Mouse (Mus musculus) heart, embryonic 13.5 days (tissue): Measurements from ENCODE around the gene Dpyd. TPM values are rescaled to one million over a fixed set of nuclear protein-coding genes. Genes with fewer than 3 reads are reported as not detected.

Experiments
- ATAC-seq: fragments of 200-750 bp; cut with Nextera tagmentation; 2 replicates; pipeline ENCODE4 v1.8.0; 2017; ENCODE audit warnings: moderate TSS enrichment; ENCODE audit not compliant: insufficient number of reproducible peaks, low FRiP score, low TSS enrichment; ENCODE audit errors: extremely low read depth
- H3K27ac ChIP-seq: fragments of 300-500 bp; sonication (generic); replicated peaks from 2 replicates; pipeline ENCODE4 v1.5.1; 2015; ENCODE audit warnings: moderate library complexity, mild to moderate bottlenecking, inconsistent platforms
- H3K27me3 ChIP-seq: fragments of 300-500 bp; sonication (generic); replicated peaks from 2 replicates; pipeline ENCODE4 v1.6.1; 2015; ENCODE audit warnings: mild to moderate bottlenecking, inconsistent platforms
- H3K36me3 ChIP-seq: fragments of 300-500 bp; sonication (generic); 2 replicates; pipeline ENCODE4 v1.6.1; 2015; ENCODE audit warnings: mild to moderate bottlenecking, inconsistent platforms
- H3K4me1 ChIP-seq: fragments of 300-500 bp; sonication (generic); 2 replicates; pipeline ENCODE4 v1.6.1; 2015; ENCODE audit warnings: inconsistent platforms
- H3K4me2 ChIP-seq: fragments of 300-500 bp; sonication (generic); 2 replicates; pipeline ENCODE4 v1.6.1; 2015; ENCODE audit warnings: inconsistent platforms, mild to moderate bottlenecking, moderate library complexity
- H3K4me3 ChIP-seq: fragments of 300-500 bp; sonication (generic); 2 replicates; pipeline ENCODE4 v1.5.1; 2015; ENCODE audit warnings: moderate library complexity, mild to moderate bottlenecking, inconsistent platforms
- H3K9ac ChIP-seq: fragments of 300-500 bp; sonication (generic); 2 replicates; pipeline ENCODE4 v1.6.1; 2015; ENCODE audit warnings: inconsistent platforms, mild to moderate bottlenecking, moderate library complexity
- H3K9me3 ChIP-seq: fragments of 300-500 bp; sonication (generic); 2 replicates; pipeline ENCODE4 v1.6.1; 2016; ENCODE audit warnings: inconsistent platforms
- WGBS: fragments of 180-500 bp; shearing (Covaris S2); methylation state at CpG from one replicate; pipeline ENCODE4 v1.1.7; 2015; ENCODE audit warnings: mixed read lengths; 5-methylcytosine and 5-hydroxymethylcytosine counted together
- polyA plus RNA-seq: library from polyadenylated mRNA; unstranded; fragments of >200 nt; fragmentation: Nextera tagmentation; extraction: Ambion mirVana; gene quantifications from 2 replicates; pipeline ENCODE4 v1.2.1, GENCODE M21; 2015

The Dpyd gene
- polyA plus RNA-seq, 1 experiment from 2014 or later: 2.1 TPM

DNA sequence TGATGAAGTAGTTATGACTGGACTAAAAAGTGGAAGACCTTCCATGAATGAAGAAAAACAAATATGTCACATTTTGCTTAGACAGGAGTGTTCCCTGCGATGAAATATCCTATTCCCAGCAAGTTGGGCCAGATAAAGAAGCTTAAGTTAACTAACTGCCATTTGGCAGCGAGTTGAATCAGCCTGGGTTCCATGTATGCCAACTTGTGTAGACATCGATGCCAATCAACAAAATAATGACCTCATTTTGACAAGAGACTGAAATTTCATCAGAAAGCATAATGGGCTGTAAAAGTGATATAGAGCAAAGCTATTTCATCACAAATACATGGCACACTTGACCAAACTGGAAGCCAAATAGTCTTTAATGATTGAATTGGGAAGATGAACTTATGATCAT is 681.3 kb downstream of the Dpyd start:
- no peaks in the 10 kb centered on the region for H3K27me3 ChIP-seq
- no peaks in the 10 kb centered on the region for H3K9me3 ChIP-seq
- H3K27ac ChIP-seq: no peak overlapping the region
- H3K4me3 ChIP-seq: no peak overlapping the region
- H3K4me1 ChIP-seq: no peaks in the 10 kb centered on the region
- H3K9ac ChIP-seq: no peak overlapping the region
- WGBS: 71% methylated on average over 3 of the region's 3 CpGs
- H3K36me3 ChIP-seq: no peaks in the 10 kb centered on the region
- no peak overlapping the region for H3K4me2 ChIP-seq
- ATAC-seq: no peak

DNA sequence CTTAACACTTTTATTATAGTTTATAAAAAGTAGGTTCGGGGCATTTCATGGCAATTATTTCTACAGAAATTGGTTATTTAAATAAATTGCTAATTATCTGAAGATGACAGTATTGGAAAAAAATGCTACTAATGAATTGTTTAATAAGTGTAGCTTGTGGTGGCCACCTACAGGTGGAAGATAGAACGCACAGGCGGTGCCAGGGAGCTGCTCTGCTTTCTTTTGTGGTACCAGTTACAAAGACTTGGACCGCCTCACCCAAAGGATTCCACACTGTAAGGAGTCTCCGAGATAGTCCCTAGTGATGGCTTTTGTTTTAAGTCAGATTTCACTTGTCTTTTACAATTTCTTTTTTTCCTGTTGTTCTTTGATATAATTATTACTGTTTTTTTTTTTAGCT is 694.6 kb downstream of the Dpyd start:
- Histone ChIP-seq H3K4me2 (no peak overlapping the region), H3K4me3 (no peak overlapping the region), H3K9ac (no peak overlapping the region), H3K36me3 (no peaks in the 10 kb centered on the region), H3K27me3 (no peaks in the 10 kb centered on the region), H3K4me1 (peaks cover 5% of the 10 kb centered on the region; the same call in 1 of the 2 replicates), H3K9me3 (no peaks in the 10 kb centered on the region), H3K27ac (no peak overlapping the region)
- no peak for ATAC-seq
- WGBS: 47% methylated on average over 5 of the region's 5 CpGs

- H3K36me3 ChIP-seq: no peaks in the 10 kb centered on the region
- no peak overlapping the region for H3K9ac ChIP-seq
- no peak overlapping the region for H3K4me3 ChIP-seq
- H3K27me3 ChIP-seq: no peaks in the 10 kb centered on the region
- no peak for ATAC-seq
- peaks cover 3% of the 10 kb centered on the region; the same call in 1 of the 2 replicates for H3K4me1 ChIP-seq
- no peak overlapping the region for H3K27ac ChIP-seq
- no peaks in the 10 kb centered on the region for H3K9me3 ChIP-seq
- no peak overlapping the region for H3K4me2 ChIP-seq
- 67% methylated on average over 2 of the region's 2 CpGs for WGBS
Observed at GRCm38 (mm10) chr3:119275241-119275640, 713.3 kb downstream of the Dpyd start.

DNA sequence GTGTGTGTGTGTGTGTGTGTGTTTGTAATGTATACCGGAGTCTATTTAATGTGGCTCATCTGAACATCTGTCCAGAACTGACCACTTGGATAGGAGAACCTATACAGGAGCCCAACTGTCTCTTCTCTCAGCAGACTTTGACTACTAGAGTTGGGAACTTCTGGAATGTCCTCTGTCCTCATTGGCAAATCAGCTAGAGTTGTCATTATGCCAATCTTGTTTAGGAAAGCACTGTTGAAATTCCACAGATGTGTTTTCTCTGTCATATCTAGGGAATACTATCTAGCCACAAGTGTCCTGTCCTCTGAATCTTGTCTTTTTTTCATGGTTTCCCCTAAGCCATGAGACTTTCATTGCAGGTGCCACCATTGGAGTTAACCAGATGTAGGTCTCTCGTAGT is 718.7 kb downstream of the Dpyd start:
- Histone ChIP-seq H3K9ac (no peak overlapping the region), H3K4me2 (no peak overlapping the region), H3K9me3 (no peaks in the 10 kb centered on the region), H3K27me3 (no peaks in the 10 kb centered on the region), H3K36me3 (no peaks in the 10 kb centered on the region), H3K4me1 (no peaks in the 10 kb centered on the region), H3K4me3 (no peak overlapping the region), H3K27ac (no peak overlapping the region)
- no peak for ATAC-seq
- WGBS: 86% methylated on average over 2 of the region's 2 CpGs

DNA sequence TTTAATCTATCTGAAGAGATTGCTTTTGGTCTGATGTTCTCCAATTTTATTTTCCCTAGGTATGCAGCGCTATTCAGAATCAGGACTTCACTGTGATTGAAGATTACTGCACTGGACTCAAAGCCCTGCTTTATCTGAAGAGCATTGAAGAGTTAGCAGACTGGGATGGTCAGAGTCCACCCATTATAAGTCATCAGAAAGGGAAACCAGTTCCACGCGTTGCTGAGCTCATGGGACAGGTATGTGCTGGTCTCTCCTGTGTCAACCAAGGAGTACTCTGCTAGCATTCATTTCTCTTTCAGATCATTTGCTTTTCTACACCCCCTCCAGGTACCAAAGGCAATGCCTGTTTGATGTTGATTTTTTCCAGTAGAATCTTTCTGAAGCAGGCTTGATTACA is 752.8 kb downstream of the Dpyd start:
- no peak overlapping the region for H3K4me3 ChIP-seq
- H3K27ac ChIP-seq: no peak overlapping the region
- H3K9ac ChIP-seq: no peak overlapping the region
- H3K4me2 ChIP-seq: no peak overlapping the region
- no peaks in the 10 kb centered on the region for H3K27me3 ChIP-seq
- no peak for ATAC-seq
- H3K36me3 ChIP-seq: no peaks in the 10 kb centered on the region
- H3K9me3 ChIP-seq: no peaks in the 10 kb centered on the region
- WGBS: 67% methylated on average over 3 of the region's 3 CpGs
- no peaks in the 10 kb centered on the region for H3K4me1 ChIP-seq

DNA sequence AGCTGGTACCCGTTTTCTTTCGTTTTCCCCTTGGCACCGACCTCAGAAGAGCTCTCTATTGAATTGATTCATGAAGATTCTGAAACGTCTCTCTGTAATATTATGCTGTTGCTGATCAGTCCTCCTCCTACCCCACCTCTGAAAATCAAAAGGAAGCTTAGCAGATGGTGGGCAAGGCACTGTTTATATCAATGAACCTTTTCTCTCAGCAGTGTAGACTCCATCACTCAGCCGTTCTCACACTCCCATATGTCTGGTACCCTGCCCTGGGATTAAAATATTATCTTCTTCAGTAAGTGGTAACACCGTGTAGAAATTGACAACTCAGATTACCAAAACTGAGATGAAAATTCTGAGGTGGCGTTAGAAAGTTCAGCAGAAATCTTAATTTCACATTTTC is 767.1 kb downstream of the Dpyd start:
- 67% methylated on average over 7 of the region's 7 CpGs for WGBS
- no peak for ATAC-seq
- H3K9me3 ChIP-seq: no peaks in the 10 kb centered on the region
- peaks cover 11% of the 10 kb centered on the region for H3K4me1 ChIP-seq
- no peak overlapping the region for H3K27ac ChIP-seq
- H3K4me2 ChIP-seq: no peak overlapping the region
- no peak overlapping the region for H3K9ac ChIP-seq
- H3K36me3 ChIP-seq: no peaks in the 10 kb centered on the region
- H3K4me3 ChIP-seq: no peak overlapping the region
- no peaks in the 10 kb centered on the region for H3K27me3 ChIP-seq

DNA sequence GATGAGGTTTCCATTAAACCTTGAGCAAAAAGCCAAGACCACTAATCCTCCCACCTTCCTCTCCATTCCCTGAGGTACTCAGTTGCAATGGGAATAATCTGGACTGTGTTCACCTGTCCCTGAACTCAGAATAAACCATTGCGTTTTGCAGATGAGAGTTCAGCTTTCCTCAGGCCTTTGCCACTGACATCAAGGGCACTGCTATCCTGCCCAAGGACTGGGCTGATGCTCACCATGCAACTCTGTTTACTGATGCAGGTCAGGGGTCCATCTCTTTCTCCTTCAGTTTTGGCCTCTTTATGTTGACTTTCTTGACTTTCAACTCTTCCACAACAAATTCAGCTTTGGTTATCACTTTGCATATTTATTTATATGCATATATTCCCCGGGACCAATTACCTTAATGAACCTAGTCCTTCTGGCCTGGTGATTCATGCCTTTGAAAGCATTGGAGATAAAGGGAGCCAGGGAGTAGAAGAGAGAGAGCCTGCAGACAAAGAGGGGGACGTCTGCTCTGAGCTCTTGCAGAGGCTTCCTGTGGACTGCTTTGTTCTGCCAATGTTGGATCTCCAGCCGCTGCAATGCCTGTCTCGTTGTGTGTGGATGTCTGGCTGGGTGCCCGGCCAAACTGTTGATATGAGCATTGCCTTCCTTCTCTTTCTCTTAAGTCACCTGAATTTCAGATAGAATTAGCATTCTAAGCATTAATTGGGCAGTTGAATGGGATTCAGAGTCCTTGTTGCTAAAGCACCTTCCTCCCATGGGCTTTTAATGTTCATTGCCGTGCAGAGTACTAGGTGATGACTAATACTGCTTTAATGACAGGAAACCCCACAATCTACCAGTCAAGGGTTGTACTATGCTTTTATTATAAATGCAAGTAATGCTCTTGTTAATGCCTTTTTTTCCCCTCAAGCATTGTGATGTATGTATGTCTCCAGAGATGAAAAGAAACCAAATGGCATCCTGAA is 771.7 kb downstream of the Dpyd start:
- no peak overlapping the region; the same call in 1 of the 2 replicates for H3K27ac ChIP-seq
- 26% methylated on average over 7 of the region's 7 CpGs for WGBS
- no peaks in the 10 kb centered on the region for H3K9me3 ChIP-seq
- H3K4me1 ChIP-seq: peaks cover 14% of the 10 kb centered on the region
- no peaks in the 10 kb centered on the region for H3K36me3 ChIP-seq
- no peak for ATAC-seq
- H3K4me2 ChIP-seq: peak overlapping the region; percentile 22; the same call in 1 of the 2 replicates
- no peak overlapping the region for H3K9ac ChIP-seq
- H3K4me3 ChIP-seq: no peak overlapping the region
- no peaks in the 10 kb centered on the region for H3K27me3 ChIP-seq

GRCm38 (mm10) chr3:119361555-119362385 is 799.8 kb downstream of the Dpyd start:
- no peaks in the 10 kb centered on the region for H3K36me3 ChIP-seq
- no peaks in the 10 kb centered on the region for H3K9me3 ChIP-seq
- 77% methylated on average over 13 of the region's 13 CpGs for WGBS
- no peak overlapping the region for H3K27ac ChIP-seq
- no peaks in the 10 kb centered on the region for H3K4me1 ChIP-seq
- no peak overlapping the region for H3K9ac ChIP-seq
- no peak overlapping the region for H3K4me3 ChIP-seq
- H3K4me2 ChIP-seq: no peak overlapping the region
- H3K27me3 ChIP-seq: no peaks in the 10 kb centered on the region
- ATAC-seq: no peak

- Histone ChIP-seq H3K9me3 (no peaks in the 10 kb centered on the region), H3K9ac (no peak overlapping the region), H3K36me3 (no peaks in the 10 kb centered on the region), H3K4me2 (no peak overlapping the region), H3K4me3 (no peak overlapping the region), H3K4me1 (no peaks in the 10 kb centered on the region), H3K27me3 (no peaks in the 10 kb centered on the region), H3K27ac (no peak overlapping the region)
- no peak for ATAC-seq
- WGBS: 77% methylated on average over 3 of the region's 3 CpGs
Observed at GRCm38 (mm10) chr3:119362392-119362791, 800.5 kb downstream of the Dpyd start.

- WGBS: 52% methylated on average over 2 of the region's 2 CpGs
- no peak for ATAC-seq
- Histone ChIP-seq H3K9ac (no peak overlapping the region), H3K9me3 (no peaks in the 10 kb centered on the region), H3K36me3 (no peaks in the 10 kb centered on the region), H3K4me2 (no peak overlapping the region), H3K27ac (no peak overlapping the region), H3K4me3 (no peak overlapping the region), H3K27me3 (no peaks in the 10 kb centered on the region), H3K4me1 (no peaks in the 10 kb centered on the region)
Observed at GRCm38 (mm10) chr3:119368931-119369330, 807.0 kb downstream of the Dpyd start.

- Histone ChIP-seq H3K9me3 (no peaks in the 10 kb centered on the region), H3K27ac (no peak overlapping the region), H3K4me3 (no peak overlapping the region), H3K27me3 (no peaks in the 10 kb centered on the region), H3K4me2 (no peak overlapping the region), H3K9ac (no peak overlapping the region), H3K36me3 (no peaks in the 10 kb centered on the region), H3K4me1 (no peaks in the 10 kb centered on the region)
- WGBS: 57% methylated on average over 1 of the region's 1 CpGs
- no peak for ATAC-seq
Observed at GRCm38 (mm10) chr3:119381119-119381518, 819.2 kb downstream of the Dpyd start.
